Mouse (Mus musculus) heart, embryonic 11.5 days (tissue): ENCODE results near the gene Alkbh3. TPM values are rescaled to one million over a fixed set of nuclear protein-coding genes. Genes with fewer than 3 reads are reported as not detected.

Source experiments
- ATAC-seq: fragments of 200-750 bp; cut with Nextera tagmentation; replicated peaks from 2 replicates; pipeline ENCODE4 v1.8.0; 2017; ENCODE audit warnings: moderate library complexity; ENCODE audit not compliant: insufficient number of reproducible peaks, low FRiP score, low TSS enrichment
- H3K27ac ChIP-seq: fragments of 300-500 bp; sonication (generic); 2 replicates; pipeline ENCODE4 v1.5.1; 2014; ENCODE audit warnings: mild to moderate bottlenecking, low read depth, low read length
- H3K27me3 ChIP-seq: fragments of 300-500 bp; sonication (generic); 2 replicates; pipeline ENCODE4 v1.6.1; 2014; ENCODE audit warnings: mild to moderate bottlenecking, low read length, mixed read lengths; ENCODE audit not compliant: control insufficient read depth, insufficient read depth
- H3K36me3 ChIP-seq: fragments of 300-500 bp; sonication (generic); 2 replicates; pipeline ENCODE4 v1.6.1; 2014; ENCODE audit warnings: mild to moderate bottlenecking, low read length, moderate library complexity, mixed read lengths; ENCODE audit not compliant: control insufficient read depth, insufficient read depth
- H3K4me1 ChIP-seq: fragments of 300-500 bp; sonication (generic); 2 replicates; pipeline ENCODE4 v1.6.1; 2014; ENCODE audit warnings: low read length; ENCODE audit not compliant: control insufficient read depth, insufficient read depth
- H3K4me2 ChIP-seq: fragments of 300-500 bp; sonication (generic); 2 replicates; pipeline ENCODE4 v1.6.1; 2014; ENCODE audit warnings: mild to moderate bottlenecking, moderate library complexity
- H3K4me3 ChIP-seq: fragments of 300-500 bp; sonication (generic); 2 replicates; pipeline ENCODE4 v1.5.1; 2014; ENCODE audit warnings: low read depth, low read length
- H3K9ac ChIP-seq: fragments of 300-500 bp; sonication (generic); 2 replicates; pipeline ENCODE4 v1.6.1; 2014; ENCODE audit warnings: mild to moderate bottlenecking, low read depth, low read length, moderate library complexity
- H3K9me3 ChIP-seq: fragments of 300-500 bp; sonication (generic); replicated peaks from 2 replicates; pipeline ENCODE4 v1.6.1; 2016; ENCODE audit warnings: low read length; ENCODE audit not compliant: control insufficient read depth
- WGBS: fragments of 180-500 bp; shearing (Covaris S2); extraction: QIAGEN DNeasy Blood & Tissue Kit; methylation state at CpG from one replicate; pipeline ENCODE4 v1.1.7; 2014; ENCODE audit not compliant: insufficient replicate concordance; 5-methylcytosine and 5-hydroxymethylcytosine counted together
- polyA plus RNA-seq: library from polyadenylated mRNA; unstranded; fragments of >200 nt; fragmentation: Nextera tagmentation; extraction: Ambion mirVana; gene quantifications from 2 replicates; pipeline ENCODE4 v1.2.1, GENCODE M21; 2014

Alkbh3 gene
- polyA plus RNA-seq, 1 experiment from 2014 or later, result 59.8 TPM

DNA sequence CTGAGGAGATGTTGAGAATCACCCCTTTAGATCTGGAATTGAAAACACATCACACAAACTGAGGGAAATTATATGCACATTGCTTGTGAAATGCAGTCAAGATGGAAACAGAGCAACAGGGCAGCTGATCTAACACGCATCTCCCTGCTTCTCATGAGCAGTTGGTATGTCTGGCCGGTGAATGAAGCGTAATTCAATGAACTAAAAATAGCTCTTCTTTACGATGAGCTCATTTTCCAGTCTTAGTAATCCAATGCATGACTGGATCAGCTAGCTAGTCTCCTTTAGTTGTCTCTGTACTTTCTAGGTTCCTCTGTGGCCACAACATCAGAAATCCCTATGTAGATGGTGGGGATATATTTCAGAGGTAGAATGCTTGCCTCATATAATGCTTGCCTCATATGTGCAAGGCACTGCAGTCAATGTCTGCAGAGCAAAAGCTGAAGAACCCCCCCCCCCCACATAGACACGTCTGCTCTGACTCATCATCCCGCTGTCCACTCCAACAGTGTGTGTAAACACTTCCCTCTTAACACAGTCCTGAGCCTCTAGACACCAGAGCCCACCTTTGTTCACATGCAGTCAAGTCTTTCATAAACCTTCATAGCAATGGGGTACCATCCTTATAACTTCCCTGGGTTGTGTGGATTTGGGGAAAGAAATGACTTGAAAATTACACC is 34.9 kb upstream of the Alkbh3 start:
- 0 out of 2 replicates have a peak overlapping the region, but pooled peaks have one; percentile 12 for H3K9ac ChIP-seq
- H3K36me3 ChIP-seq, result no peaks in the 10 kb centered on the region
- no peak overlapping the region for H3K4me3 ChIP-seq
- no peak; the same call in 1 of the 2 replicates for ATAC-seq
- no peaks in the 10 kb centered on the region for H3K9me3 ChIP-seq
- H3K4me2 ChIP-seq, result peak overlapping the region; percentile 44
- WGBS, result 36% methylated on average over 6 of the region's 6 CpGs
- peak overlapping the region; percentile 64 for H3K27ac ChIP-seq
- no peaks in the 10 kb centered on the region for H3K27me3 ChIP-seq
- peaks cover 17% of the 10 kb centered on the region for H3K4me1 ChIP-seq

DNA sequence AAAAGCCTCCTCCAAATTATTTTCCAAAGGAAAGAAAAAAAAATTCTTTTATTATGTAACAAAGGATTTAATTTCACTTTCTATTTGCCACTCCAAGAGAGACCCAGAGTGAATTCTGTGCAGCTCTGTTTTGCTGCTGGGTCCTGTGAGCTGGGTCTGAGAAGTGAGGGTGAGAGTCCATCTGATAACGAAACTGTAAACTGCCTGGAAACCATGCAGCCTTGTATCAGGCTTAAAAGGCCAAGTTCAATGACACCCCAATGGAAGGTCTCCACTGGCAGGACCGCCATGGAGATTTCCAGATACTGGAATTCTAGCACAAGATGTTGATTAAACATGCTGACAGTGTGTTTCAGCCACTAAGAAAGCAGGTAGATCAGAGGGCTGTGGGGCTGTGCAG is 33.6 kb upstream of the Alkbh3 start:
- Histone ChIP-seq H3K4me2 (no peak overlapping the region), H3K9me3 (no peaks in the 10 kb centered on the region), H3K27me3 (no peaks in the 10 kb centered on the region), H3K9ac (no peak overlapping the region), H3K27ac (no peak overlapping the region), H3K4me3 (no peak overlapping the region), H3K4me1 (peaks cover 17% of the 10 kb centered on the region), H3K36me3 (no peaks in the 10 kb centered on the region)
- no peak for ATAC-seq
- WGBS, result 76% methylated on average over 2 of the region's 2 CpGs

DNA sequence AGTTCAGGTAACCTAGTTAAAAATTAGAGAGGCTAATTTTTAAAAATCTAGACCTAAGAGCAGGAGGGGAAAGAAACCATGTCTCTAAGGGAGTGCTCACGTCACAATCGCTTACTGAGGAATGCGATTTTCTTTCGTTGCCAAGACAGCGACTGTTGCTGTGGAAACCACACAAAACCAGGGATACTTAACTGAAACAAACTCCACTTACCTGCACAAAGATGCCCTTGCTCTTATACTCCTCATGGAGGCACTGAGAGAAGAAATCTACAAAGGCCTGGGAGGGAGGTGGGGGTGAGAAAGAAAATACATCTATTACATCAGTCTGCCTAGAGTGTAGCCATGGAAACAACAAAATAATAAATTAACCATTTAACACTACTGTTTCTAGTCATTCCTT is 33.1 kb upstream of the Alkbh3 start:
- no peak overlapping the region for H3K4me3 ChIP-seq
- H3K9me3 ChIP-seq, result no peaks in the 10 kb centered on the region
- ATAC-seq, result no peak
- no peak overlapping the region for H3K4me2 ChIP-seq
- 71% methylated on average over 5 of the region's 5 CpGs for WGBS
- no peaks in the 10 kb centered on the region for H3K27me3 ChIP-seq
- H3K9ac ChIP-seq, result no peak overlapping the region
- H3K4me1 ChIP-seq, result peaks cover 20% of the 10 kb centered on the region
- no peak overlapping the region for H3K27ac ChIP-seq
- no peaks in the 10 kb centered on the region for H3K36me3 ChIP-seq

DNA sequence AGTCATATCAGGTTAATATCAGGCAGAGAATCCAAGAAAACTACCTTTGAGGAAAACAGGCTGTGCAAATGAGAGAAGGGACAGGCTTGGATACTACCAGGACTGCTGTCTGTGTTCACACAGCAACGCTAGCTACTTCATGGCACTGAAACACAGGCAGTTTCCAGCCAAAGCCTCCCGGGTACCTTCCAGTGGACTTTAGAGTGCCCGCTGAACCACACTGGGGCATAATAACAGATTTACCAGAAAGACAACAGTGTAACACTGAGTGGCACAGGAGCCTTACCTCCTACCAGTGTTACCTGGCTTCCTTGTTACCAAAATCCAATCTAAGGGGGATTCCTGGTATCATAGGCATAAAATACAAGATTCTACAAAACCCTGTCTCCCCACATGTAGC is 31.9 kb upstream of the Alkbh3 start:
- 92% methylated on average over 3 of the region's 3 CpGs for WGBS
- Histone ChIP-seq H3K4me2 (no peak overlapping the region), H3K36me3 (no peaks in the 10 kb centered on the region), H3K4me3 (no peak overlapping the region), H3K9ac (no peak overlapping the region), H3K27me3 (no peaks in the 10 kb centered on the region), H3K27ac (no peak overlapping the region), H3K9me3 (no peaks in the 10 kb centered on the region), H3K4me1 (peaks cover 20% of the 10 kb centered on the region)
- ATAC-seq, result no peak

DNA sequence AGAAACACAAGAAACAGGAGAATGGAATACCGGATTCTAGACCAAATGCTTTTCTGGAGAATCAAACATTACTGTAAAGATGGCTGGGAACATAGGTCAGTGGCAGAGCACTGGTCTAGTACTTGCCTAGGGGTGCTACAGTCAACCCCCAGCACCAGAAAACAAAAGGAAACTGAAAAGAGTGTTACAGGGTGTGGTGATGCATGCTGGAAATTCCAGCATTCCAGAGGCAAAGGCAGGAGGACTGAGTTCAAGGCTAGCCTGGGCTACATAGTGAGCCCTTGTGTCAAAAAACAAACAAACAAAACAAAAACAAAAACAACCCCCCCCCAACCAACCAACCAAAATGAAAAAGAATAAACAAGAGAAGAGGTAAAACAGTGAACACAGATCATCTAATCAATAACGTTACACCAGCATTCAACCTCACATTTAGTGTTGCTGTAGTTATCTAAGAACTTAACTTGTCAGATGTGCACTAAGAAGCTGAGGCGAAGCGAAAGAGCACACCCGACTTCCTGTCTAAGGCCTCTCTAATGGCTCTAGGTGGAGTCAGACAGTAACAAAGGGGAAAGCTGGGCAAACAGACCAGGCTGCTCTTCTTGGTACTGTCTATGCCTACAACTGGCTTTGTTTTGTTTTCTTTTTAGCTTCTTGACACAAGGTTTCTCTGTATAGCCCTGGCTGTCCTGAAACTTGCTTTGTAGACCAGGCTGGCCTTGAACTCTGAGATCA is 30.0 kb upstream of the Alkbh3 start:
- Histone ChIP-seq H3K9ac (no peak overlapping the region), H3K27me3 (no peaks in the 10 kb centered on the region), H3K4me1 (peaks cover 12% of the 10 kb centered on the region), H3K9me3 (no peaks in the 10 kb centered on the region), H3K36me3 (no peaks in the 10 kb centered on the region), H3K27ac (no peak overlapping the region), H3K4me2 (no peak overlapping the region), H3K4me3 (no peak overlapping the region)
- 91% methylated on average over 5 of the region's 5 CpGs for WGBS
- ATAC-seq, result no peak

DNA sequence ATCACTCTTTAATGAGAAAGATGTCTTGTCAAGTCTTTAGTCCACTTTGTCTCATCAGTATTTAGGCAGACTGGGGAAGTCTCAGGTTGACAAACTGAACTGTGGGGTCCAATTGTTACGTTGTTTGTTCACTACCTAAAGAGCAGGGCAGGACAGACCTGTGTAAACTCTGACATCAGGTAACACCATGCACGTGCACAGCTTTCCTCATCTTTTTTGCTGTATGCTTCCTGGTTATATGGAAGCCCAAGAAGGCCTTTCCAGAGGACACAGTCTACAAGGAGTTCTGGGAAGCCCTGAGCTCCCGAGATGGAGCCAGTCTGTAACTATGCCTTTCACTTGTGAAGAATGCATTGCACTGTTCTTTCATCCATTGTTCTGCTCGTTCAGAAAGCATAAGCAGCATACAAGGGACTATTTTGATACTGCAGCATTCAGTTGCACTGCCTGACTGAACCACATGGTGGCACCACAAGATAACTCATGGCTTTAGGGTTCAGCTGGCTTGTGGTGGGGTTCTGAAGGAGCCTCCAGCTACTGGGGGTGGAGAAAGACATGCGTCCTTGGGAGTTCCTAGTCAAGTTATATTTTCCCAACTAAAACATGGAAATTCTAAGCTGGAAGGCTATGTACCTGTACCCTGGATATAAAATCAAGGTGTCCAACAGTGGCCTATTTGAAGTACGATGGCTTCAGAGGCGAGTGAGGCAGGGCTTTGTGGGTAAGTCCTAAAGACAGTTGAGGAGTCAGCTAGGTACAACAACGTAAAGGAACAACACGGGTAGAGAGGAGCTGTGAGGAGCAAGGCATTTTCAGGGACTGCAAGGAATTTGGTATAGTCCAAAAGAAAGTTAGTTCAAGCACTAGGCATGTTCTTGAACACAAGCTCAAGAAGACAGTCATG is 25.1 kb upstream of the Alkbh3 start:
- WGBS, result 70% methylated on average over 9 of the region's 9 CpGs
- no peak for ATAC-seq

DNA sequence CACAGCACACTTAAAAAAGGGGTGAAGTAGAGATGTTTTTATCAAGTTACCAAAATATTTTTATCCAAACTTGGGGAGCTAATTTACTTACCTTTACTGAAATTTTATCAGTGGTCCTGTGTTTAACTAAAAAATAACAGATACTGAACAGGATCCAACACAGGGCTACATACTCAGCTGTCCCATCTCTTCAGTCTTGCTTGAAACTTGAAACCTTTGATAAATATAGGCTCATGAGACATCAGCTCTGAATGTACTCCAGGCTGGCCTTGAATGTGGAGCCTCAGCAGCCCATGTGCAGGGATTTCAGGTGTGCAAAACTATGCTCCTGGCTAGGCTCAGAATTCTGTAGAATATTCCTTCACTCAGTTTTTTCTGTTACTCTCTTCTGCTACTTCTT is 20.0 kb upstream of the Alkbh3 start:
- no peak overlapping the region for H3K4me2 ChIP-seq
- H3K36me3 ChIP-seq, result peaks cover 2% of the 10 kb centered on the region; the same call in 1 of the 2 replicates
- no peaks in the 10 kb centered on the region for H3K27me3 ChIP-seq
- H3K9ac ChIP-seq, result no peak overlapping the region
- no peaks in the 10 kb centered on the region for H3K4me1 ChIP-seq
- H3K4me3 ChIP-seq, result no peak overlapping the region
- no peaks in the 10 kb centered on the region for H3K9me3 ChIP-seq
- no peak overlapping the region for H3K27ac ChIP-seq
- ATAC-seq, result no peak

More for the DNA sequence above, 25.1 kb upstream of the Alkbh3 start:
- H3K27me3 ChIP-seq, result no peaks in the 10 kb centered on the region
- no peak overlapping the region for H3K9ac ChIP-seq
- H3K27ac ChIP-seq, result no peak overlapping the region
- H3K9me3 ChIP-seq, result no peaks in the 10 kb centered on the region
- no peak overlapping the region for H3K4me3 ChIP-seq
- peaks cover 3% of the 10 kb centered on the region; the same call in 1 of the 2 replicates for H3K4me1 ChIP-seq
- H3K36me3 ChIP-seq, result peaks cover 2% of the 10 kb centered on the region; the same call in 1 of the 2 replicates
- H3K4me2 ChIP-seq, result no peak overlapping the region

DNA sequence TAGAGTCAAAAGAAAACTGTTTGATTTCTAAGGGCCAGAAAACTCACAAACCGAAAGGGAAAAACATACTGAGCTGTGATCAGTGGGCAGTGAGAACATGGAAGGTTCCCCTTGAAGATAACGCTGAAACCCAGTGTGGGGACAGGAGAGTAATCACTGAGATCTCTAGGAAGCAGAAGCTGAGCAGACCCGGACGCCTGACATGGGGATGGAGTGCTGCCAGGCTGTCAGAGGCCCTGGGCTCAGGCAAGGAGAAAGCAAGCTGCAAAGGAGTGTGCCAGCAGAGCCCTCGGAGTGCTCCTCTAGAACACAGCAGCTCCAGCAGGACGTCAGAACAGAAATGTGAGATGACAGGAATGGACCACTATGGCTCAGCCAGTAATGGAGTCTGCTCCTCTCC is 14.0 kb upstream of the Alkbh3 start:
- no peaks in the 10 kb centered on the region for H3K36me3 ChIP-seq
- ATAC-seq, result no peak; the same call in 1 of the 2 replicates

More for the DNA sequence above, 14.0 kb upstream of the Alkbh3 start:
- Histone ChIP-seq H3K27me3 (no peaks in the 10 kb centered on the region), H3K9me3 (no peaks in the 10 kb centered on the region), H3K4me2 (no peak overlapping the region), H3K4me1 (no peaks in the 10 kb centered on the region), H3K9ac (no peak overlapping the region), H3K4me3 (no peak overlapping the region), H3K27ac (no peak overlapping the region)
- 43% methylated on average over 6 of the region's 6 CpGs for WGBS
